Mouse (Mus musculus) embryonic fibroblast, embryonic 13.5 days (primary cell): ENCODE data around the gene Actn3.

Experiments used
- CTCF ChIP-seq: IDR thresholded peaks from 2 replicates; pipeline ENCODE4 v1.5.1; 2011; ENCODE audit warnings: mild to moderate bottlenecking, control low read depth, low read length, moderate library complexity, borderline replicate concordance; ENCODE audit not compliant: insufficient read depth
- POLR2A ChIP-seq: IDR thresholded peaks from 2 replicates; pipeline ENCODE4 v1.6.1; 2011; ENCODE audit warnings: low read depth, mild to moderate bottlenecking, control low read depth, low read length, moderate library complexity

- TF ChIP-seq POLR2A, result no peak
- no peak for TF ChIP-seq CTCF
Observed at GRCm38 (mm10) chr19:4820678-4821303, 56.9 kb downstream of the Actn3 start.
